Mouse (Mus musculus): ENCODE data around the gene Stk4. TPM values are rescaled to one million over a fixed set of nuclear protein-coding genes. Genes with fewer than 3 reads are reported as not detected.

Gene Stk4
- polyA plus RNA-seq, 1 experiment: 10.8 TPM

DNA sequence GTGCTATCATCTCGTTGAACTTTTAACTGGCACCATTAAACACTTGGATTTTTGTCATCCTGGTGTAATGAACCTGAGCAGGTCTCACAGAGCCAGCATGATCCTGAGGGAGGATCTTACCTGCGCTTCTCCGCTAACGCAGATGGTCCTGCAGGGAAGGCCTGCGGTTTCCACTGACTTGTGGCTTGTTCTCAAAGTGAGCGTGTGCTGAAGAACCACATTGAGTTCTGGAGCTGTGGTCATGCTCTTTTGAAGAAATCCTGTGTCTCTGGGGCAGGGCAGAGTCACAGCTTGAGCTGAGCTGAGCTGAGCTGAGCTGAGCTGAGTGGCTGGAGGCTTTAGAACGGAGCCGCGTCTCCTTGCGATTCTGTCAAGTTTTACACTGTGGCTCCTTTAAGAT is 11.5 kb downstream of the Stk4 start:
- TF ChIP-seq CTCF (IDR thresholded peaks at IDR 0.05; ENCODE audit: extremely low read depth, insufficient read length, insufficient replicate concordance, low read depth, low read length): no peak
- no peak for TF ChIP-seq POLR2A (IDR thresholded peaks at IDR 0.05; ENCODE audit: low read depth, low read length)
- Histone ChIP-seq H3K27ac (ENCODE audit: insufficient read depth, low read depth, low read length) (no peak overlapping the region), H3K27me3 (ENCODE audit: control insufficient read depth, insufficient read depth, low read length) (no peaks in the 10 kb centered on the region), H3K36me3 (ENCODE audit: control insufficient read depth, insufficient read depth, low read length) (peaks cover 46% of the 10 kb centered on the region), H3K4me1 (ENCODE audit: control insufficient read depth, insufficient read depth, insufficient read length, low read length) (peaks cover 4% of the 10 kb centered on the region), H3K4me3 (ENCODE audit: low read depth, low read length) (no peak overlapping the region)
- 90% methylated on average over 10 of the region's 10 CpGs for WGBS

DNA sequence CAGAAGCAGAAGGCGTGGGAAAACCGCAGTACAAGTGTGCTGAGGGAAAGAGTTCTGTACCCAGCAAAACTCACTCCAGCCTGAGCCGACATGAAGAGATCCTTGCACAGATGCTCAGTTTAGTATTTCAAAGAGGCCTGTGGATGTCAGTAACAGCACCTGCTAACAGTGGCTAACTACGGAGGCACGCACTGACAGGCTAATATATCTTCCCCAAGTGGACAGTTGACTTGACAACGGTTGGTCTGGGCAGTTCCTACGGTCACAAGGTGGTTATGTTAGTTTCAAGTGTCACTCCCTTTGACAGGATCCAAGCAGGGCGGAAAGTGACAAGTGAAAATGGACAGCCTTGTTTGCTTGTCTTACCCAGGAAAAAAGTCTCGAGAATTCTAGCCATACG is 12.1 kb downstream of the Stk4 start:
- H3K36me3 ChIP-seq (ENCODE audit: control insufficient read depth, insufficient read depth, low read length): peaks cover 50% of the 10 kb centered on the region

DNA sequence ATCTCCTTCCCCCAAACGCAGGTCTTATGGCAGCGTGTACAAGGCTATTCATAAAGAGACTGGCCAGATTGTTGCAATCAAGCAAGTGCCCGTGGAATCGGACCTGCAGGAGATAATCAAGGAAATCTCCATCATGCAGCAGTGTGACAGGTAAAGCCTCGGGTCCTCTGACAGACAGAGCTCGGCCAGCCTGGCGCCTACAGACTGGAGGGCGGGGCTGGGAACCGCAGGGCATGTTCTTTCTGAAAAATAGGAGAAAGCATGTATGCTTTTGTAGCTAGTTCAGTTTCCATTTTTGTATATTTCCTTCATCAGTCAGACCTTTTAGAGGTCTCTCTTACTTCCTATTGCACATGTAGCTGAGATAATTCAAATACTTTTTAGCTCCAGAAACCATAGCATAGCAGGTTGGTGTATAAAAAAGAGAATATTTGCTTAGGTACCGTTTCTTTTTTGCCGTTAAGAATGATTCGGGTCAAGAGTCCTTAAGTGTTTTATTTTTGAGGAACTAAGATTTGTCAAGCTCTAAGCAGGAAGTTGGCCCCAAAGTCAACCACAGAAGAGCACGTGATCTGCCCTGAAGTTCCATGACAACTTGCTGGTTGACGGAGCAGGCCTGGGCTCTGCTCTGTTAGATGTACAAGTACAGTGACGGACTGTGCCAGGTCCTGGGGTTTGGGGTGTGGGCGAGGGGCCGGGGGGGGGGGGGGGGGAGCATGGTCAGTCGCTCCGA is 13.7 kb downstream of the Stk4 start:
- Histone ChIP-seq H3K4me3 (ENCODE audit: low read depth, low read length) (no peak overlapping the region), H3K27ac (ENCODE audit: insufficient read depth, low read depth, low read length) (peak overlapping the region; percentile 65), H3K4me1 (ENCODE audit: control insufficient read depth, insufficient read depth, insufficient read length, low read length) (peaks cover 4% of the 10 kb centered on the region), H3K36me3 (ENCODE audit: control insufficient read depth, insufficient read depth, low read length) (peaks cover 59% of the 10 kb centered on the region), H3K27me3 (ENCODE audit: control insufficient read depth, insufficient read depth, low read length) (no peaks in the 10 kb centered on the region)
- WGBS: 73% methylated on average over 19 of the region's 19 CpGs
- TF ChIP-seq CTCF (IDR thresholded peaks at IDR 0.05; ENCODE audit: extremely low read depth, insufficient read length, insufficient replicate concordance, low read depth, low read length) (no peak), POLR2A (IDR thresholded peaks at IDR 0.05; ENCODE audit: low read depth, low read length) (no peak)

More for the DNA sequence above, 12.1 kb downstream of the Stk4 start:
- H3K27ac ChIP-seq (ENCODE audit: insufficient read depth, low read depth, low read length): peak overlapping the region; percentile 12
- TF ChIP-seq POLR2A (IDR thresholded peaks at IDR 0.05; ENCODE audit: low read depth, low read length): no peak
- TF ChIP-seq CTCF (IDR thresholded peaks at IDR 0.05; ENCODE audit: extremely low read depth, insufficient read length, insufficient replicate concordance, low read depth, low read length): no peak
- 86% methylated on average over 10 of the region's 10 CpGs for WGBS
- H3K4me1 ChIP-seq (ENCODE audit: control insufficient read depth, insufficient read depth, insufficient read length, low read length): peaks cover 4% of the 10 kb centered on the region
- no peaks in the 10 kb centered on the region for H3K27me3 ChIP-seq (ENCODE audit: control insufficient read depth, insufficient read depth, low read length)
- H3K4me3 ChIP-seq (ENCODE audit: low read depth, low read length): no peak overlapping the region

DNA sequence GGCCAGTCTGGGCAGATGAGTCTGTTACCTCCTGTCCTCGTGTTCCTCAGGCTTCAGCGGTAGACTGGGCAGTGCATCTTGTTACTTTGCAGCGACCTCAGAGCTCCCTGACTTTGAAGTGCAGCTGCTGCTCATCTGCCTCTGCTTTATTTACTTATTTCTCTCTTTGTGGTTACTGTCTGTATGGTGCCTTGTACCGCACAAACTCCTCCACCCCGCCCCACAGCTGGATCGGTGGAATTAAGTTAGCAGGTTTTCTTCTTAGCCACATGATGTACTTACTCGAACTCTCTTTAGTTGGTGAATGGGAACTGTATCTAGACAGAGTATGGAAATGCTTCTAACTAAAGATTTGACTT is 14.2 kb downstream of the Stk4 start:
- peaks cover 4% of the 10 kb centered on the region for H3K4me1 ChIP-seq (ENCODE audit: control insufficient read depth, insufficient read depth, insufficient read length, low read length)
- 80% methylated on average over 7 of the region's 7 CpGs for WGBS
- TF ChIP-seq POLR2A (IDR thresholded peaks at IDR 0.05; ENCODE audit: low read depth, low read length) (no peak), CTCF (IDR thresholded peaks at IDR 0.05; ENCODE audit: extremely low read depth, insufficient read length, insufficient replicate concordance, low read depth, low read length) (no peak)
- no peaks in the 10 kb centered on the region for H3K27me3 ChIP-seq (ENCODE audit: control insufficient read depth, insufficient read depth, low read length)
- peaks cover 63% of the 10 kb centered on the region for H3K36me3 ChIP-seq (ENCODE audit: control insufficient read depth, insufficient read depth, low read length)
- H3K4me3 ChIP-seq (ENCODE audit: low read depth, low read length): no peak overlapping the region
- peak overlapping the region; percentile 24; the same call in 1 of the 2 replicates for H3K27ac ChIP-seq (ENCODE audit: insufficient read depth, low read depth, low read length)

DNA sequence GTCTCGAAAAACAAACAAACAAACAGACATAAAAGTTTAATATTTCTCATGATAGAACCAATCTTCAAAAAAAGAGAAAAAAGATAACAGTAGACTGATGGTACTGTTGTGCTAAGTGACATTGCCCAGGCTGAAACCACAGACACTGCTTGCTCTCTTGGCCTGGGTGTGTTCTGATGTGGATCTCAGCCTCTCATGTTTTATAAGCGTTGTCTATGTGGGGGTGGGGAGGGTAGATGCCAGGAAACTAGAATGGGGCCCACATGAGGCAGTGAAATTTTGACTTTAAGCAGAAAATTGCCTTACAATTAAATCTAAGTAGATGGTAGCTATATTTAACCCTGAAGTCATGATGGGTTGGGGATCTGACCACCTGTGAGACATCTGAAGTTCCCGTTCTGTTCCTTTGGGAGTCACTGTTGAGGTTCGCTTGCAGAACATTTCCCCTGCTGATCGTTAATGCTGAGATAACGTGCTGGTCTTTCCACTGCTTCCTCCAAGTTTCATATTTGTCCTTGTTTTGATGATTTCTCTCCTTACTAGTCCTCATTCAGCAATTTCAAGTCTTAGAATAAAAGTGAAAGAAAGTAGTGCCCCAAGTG is 17.4 kb downstream of the Stk4 start:
- WGBS: 84% methylated on average over 6 of the region's 6 CpGs
- no peak overlapping the region for H3K4me3 ChIP-seq (ENCODE audit: low read depth, low read length)
- peaks cover 57% of the 10 kb centered on the region for H3K36me3 ChIP-seq (ENCODE audit: control insufficient read depth, insufficient read depth, low read length)
- no peaks in the 10 kb centered on the region for H3K27me3 ChIP-seq (ENCODE audit: control insufficient read depth, insufficient read depth, low read length)
- TF ChIP-seq CTCF (IDR thresholded peaks at IDR 0.05; ENCODE audit: extremely low read depth, insufficient read length, insufficient replicate concordance, low read depth, low read length): no peak
- no peak for TF ChIP-seq POLR2A (IDR thresholded peaks at IDR 0.05; ENCODE audit: low read depth, low read length)
- peaks cover 4% of the 10 kb centered on the region for H3K4me1 ChIP-seq (ENCODE audit: control insufficient read depth, insufficient read depth, insufficient read length, low read length)
- no peak overlapping the region for H3K27ac ChIP-seq (ENCODE audit: insufficient read depth, low read depth, low read length)

DNA sequence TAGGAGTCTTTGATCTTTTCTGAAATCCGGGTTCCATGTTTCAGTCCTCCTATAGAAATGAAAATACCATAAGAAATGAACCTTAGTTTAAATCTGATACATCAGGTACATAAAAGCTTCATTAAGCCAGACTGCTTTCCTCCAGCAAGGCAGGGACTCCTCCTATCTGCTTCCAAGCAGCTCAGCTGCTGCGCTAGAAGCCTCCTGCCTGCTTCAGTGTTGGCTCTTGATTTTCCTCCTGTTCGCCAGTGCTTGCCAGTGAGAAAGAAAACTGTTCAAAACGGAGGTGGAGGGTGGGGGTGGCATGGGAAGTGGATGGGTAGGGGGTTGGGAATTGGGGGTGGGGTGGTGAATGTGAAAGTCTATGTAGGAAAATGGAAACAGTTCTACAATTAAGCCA is 19.4 kb downstream of the Stk4 start:
- Histone ChIP-seq H3K27me3 (ENCODE audit: control insufficient read depth, insufficient read depth, low read length) (no peaks in the 10 kb centered on the region), H3K36me3 (ENCODE audit: control insufficient read depth, insufficient read depth, low read length) (peaks cover 49% of the 10 kb centered on the region), H3K4me3 (ENCODE audit: low read depth, low read length) (no peak overlapping the region), H3K27ac (ENCODE audit: insufficient read depth, low read depth, low read length) (no peak overlapping the region), H3K4me1 (ENCODE audit: control insufficient read depth, insufficient read depth, insufficient read length, low read length) (peaks cover 3% of the 10 kb centered on the region; the same call in 1 of the 2 replicates)
- TF ChIP-seq POLR2A (IDR thresholded peaks at IDR 0.05; ENCODE audit: low read depth, low read length): no peak
- no peak for TF ChIP-seq CTCF (IDR thresholded peaks at IDR 0.05; ENCODE audit: extremely low read depth, insufficient read length, insufficient replicate concordance, low read depth, low read length)
- 90% methylated on average over 4 of the region's 4 CpGs for WGBS

DNA sequence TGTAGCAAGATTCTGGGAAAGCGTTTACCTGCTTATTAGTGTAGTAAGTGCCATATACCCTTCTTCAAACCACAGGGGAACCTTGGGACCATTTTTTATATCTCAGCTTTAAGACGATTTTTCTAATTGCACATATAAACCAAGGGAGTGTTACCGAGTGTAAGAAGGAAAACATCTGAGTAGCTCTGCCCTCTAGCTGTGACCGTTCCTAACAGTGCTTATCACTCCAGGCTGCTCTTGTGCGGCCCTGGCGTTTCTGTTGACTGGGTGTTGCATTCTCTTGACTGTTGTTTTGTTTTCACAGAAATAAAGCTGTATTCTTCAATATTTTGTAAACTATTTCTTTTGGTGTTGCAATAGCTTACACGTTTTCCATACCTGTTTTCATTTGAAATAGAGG is 24.0 kb downstream of the Stk4 start:
- Histone ChIP-seq H3K4me1 (ENCODE audit: control insufficient read depth, insufficient read depth, insufficient read length, low read length) (no peaks in the 10 kb centered on the region), H3K4me3 (ENCODE audit: low read depth, low read length) (no peak overlapping the region), H3K27me3 (ENCODE audit: control insufficient read depth, insufficient read depth, low read length) (no peaks in the 10 kb centered on the region), H3K27ac (ENCODE audit: insufficient read depth, low read depth, low read length) (no peak overlapping the region), H3K36me3 (ENCODE audit: control insufficient read depth, insufficient read depth, low read length) (peaks cover 49% of the 10 kb centered on the region)
- 68% methylated on average over 7 of the region's 7 CpGs for WGBS
- no peak for TF ChIP-seq CTCF (IDR thresholded peaks at IDR 0.05; ENCODE audit: extremely low read depth, insufficient read length, insufficient replicate concordance, low read depth, low read length)
- no peak for TF ChIP-seq POLR2A (IDR thresholded peaks at IDR 0.05; ENCODE audit: low read depth, low read length)
